Mouse (Mus musculus) heart, postnatal 0 days (tissue): ENCODE measurements around the gene Zscan2. TPM values are rescaled to one million over a fixed set of nuclear protein-coding genes. Genes with fewer than 3 reads are reported as not detected.

Experiments used
- ATAC-seq: fragments of 200-750 bp; cut with Nextera tagmentation; 2 replicates; pipeline ENCODE4 v1.8.0; 2017; ENCODE audit warnings: low read depth, moderate number of reproducible peaks, moderate library complexity; ENCODE audit not compliant: insufficient read depth
- DNase-seq: peaks from one replicate; pipeline ENCODE4 v3.0.0-alpha.2; 2016; ENCODE audit warnings: low spot score
- H3K27ac ChIP-seq: fragments of 300-500 bp; sonication (generic); 2 replicates; pipeline ENCODE4 v1.5.1; 2014; ENCODE audit warnings: low read depth, mild to moderate bottlenecking
- H3K27me3 ChIP-seq: fragments of 300-500 bp; sonication (generic); 2 replicates; pipeline ENCODE4 v1.6.1; 2014; ENCODE audit warnings: low read length, mixed read lengths; ENCODE audit not compliant: control insufficient read depth, insufficient read depth
- H3K36me3 ChIP-seq: fragments of 300-500 bp; sonication (generic); replicated peaks from 2 replicates; pipeline ENCODE4 v1.6.1; 2014; ENCODE audit warnings: low read length, mixed read lengths; ENCODE audit not compliant: control insufficient read depth, insufficient read depth
- H3K4me1 ChIP-seq: fragments of 300-500 bp; sonication (generic); 2 replicates; pipeline ENCODE4 v1.6.1; 2014; ENCODE audit warnings: antibody characterized with exemption; ENCODE audit not compliant: control insufficient read depth, insufficient read depth
- H3K4me2 ChIP-seq: fragments of 300-500 bp; sonication (generic); 2 replicates; pipeline ENCODE4 v1.6.1; 2014; ENCODE audit warnings: low read depth, mild to moderate bottlenecking, low read length, moderate library complexity
- H3K4me3 ChIP-seq: fragments of 300-500 bp; sonication (generic); 2 replicates; pipeline ENCODE4 v1.5.1; 2014; ENCODE audit warnings: low read depth, low read length
- H3K9ac ChIP-seq: fragments of 300-500 bp; sonication (generic); replicated peaks from 2 replicates; pipeline ENCODE4 v1.6.1; 2014; ENCODE audit warnings: low read depth, low read length, mixed read lengths
- H3K9me3 ChIP-seq: fragments of 300-500 bp; sonication (generic); replicated peaks from 2 replicates; pipeline ENCODE4 v1.6.1; 2016; ENCODE audit warnings: low read length; ENCODE audit not compliant: control insufficient read depth
- CTCF ChIP-seq: IDR thresholded peaks from 2 replicates; pipeline ENCODE4 v1.5.1; 2016; ENCODE audit warnings: antibody characterized with exemption, control low read depth, low read depth
- EP300 ChIP-seq: IDR thresholded peaks from 2 replicates; pipeline ENCODE4 v1.6.1; 2016; ENCODE audit warnings: antibody characterized with exemption, low read depth
- WGBS: fragments of 180-500 bp; shearing (Covaris S2); extraction: QIAGEN DNeasy Blood & Tissue Kit; methylation state at CpG from one replicate; pipeline ENCODE4 v1.1.7; 2014; 5-methylcytosine and 5-hydroxymethylcytosine counted together
- polyA plus RNA-seq: library from polyadenylated mRNA; unstranded; fragments of >200 nt; fragmentation: Nextera tagmentation; extraction: Ambion mirVana; gene quantifications from 2 replicates; pipeline ENCODE4 v1.2.1, GENCODE M21; 2015
- total RNA-seq: library from RNA; depleted of rRNA; stranded (reverse); fragments of >200 nt; gene quantifications from 2 replicates; pipeline ENCODE4 v1.2.3, GENCODE M21; 2014; ENCODE audit warnings: low replicate concordance; rRNA removed

Gene Zscan2
- total and polyA plus RNA-seq, 2 experiments from 2014 or later = 1.3 to 3.7 TPM

DNA sequence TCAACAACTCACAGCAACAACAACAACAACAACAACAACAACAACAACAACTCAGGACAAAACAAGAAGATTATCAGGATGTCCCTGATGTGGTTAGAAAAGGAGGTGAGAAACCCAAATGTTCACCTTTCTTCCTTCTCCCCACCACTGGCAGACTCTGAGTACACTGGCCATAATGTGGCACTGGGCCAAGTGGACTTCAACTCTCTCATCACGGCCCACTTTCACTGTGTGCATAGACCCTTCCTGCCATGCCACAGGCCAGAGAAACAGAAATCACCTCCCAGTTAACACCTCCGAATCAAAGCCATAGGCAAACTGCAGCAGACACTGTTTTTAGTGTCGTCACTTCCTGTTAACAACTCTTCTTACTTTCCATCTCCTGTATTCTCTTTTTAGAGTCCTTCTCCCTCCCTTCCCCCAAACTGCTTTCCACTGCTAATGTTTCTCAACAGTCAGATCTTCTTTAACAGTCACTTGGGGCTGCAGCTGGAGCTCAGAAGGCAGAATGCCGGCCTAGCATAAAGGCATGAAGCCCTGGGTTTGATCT, 57.3 kb downstream of the Zscan2 start:
- ATAC-seq (no peak), DNase-seq (no peak)
- 72% methylated on average over 4 of the region's 4 CpGs for WGBS
- no peak overlapping the region for H3K4me2 ChIP-seq
- TF ChIP-seq CTCF = no peak
- no peak for TF ChIP-seq EP300
- H3K4me1 ChIP-seq = no peaks in the 10 kb centered on the region
- no peak overlapping the region for H3K4me3 ChIP-seq
- H3K9me3 ChIP-seq = no peaks in the 10 kb centered on the region
- H3K9ac ChIP-seq = no peak overlapping the region
- H3K36me3 ChIP-seq = peaks cover 64% of the 10 kb centered on the region
- no peaks in the 10 kb centered on the region for H3K27me3 ChIP-seq
- H3K27ac ChIP-seq = no peak overlapping the region

DNA sequence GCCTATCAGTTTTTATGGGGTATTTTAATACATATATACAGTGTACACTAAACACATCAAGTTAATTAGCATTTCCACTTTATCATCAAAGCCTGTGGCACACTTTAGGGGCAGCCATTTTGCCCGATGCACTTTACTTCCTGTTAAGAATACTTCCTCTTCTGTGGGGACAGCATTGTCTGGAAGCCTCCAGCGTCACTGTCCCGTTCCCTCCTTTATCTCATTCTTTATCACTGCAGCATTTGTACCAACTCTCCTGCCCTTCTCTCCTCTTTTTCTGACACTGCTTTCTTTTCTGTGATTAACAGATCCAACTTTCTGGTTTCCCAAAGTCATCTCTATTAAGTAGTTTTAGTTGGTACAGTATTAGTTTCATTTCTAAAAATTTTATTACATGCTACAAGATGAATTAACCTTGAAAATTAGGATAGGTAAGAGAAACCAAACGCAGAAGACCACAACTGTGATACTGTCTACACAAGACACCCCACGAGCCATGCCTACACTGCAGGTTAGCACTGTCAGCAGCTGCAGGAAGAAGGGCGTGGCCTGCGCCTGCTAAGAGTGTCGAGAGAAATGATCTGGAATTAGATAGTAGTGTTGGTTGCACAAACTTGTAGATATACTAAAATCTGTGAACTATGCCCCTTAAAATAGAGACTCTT, 58.4 kb downstream of the Zscan2 start:
- no peak for DNase-seq
- Histone ChIP-seq H3K4me2 (no peak overlapping the region), H3K4me1 (no peaks in the 10 kb centered on the region), H3K27ac (no peak overlapping the region), H3K36me3 (peaks cover 55% of the 10 kb centered on the region), H3K27me3 (no peaks in the 10 kb centered on the region), H3K9me3 (no peaks in the 10 kb centered on the region), H3K4me3 (no peak overlapping the region), H3K9ac (no peak overlapping the region)
- no peak for ATAC-seq
- TF ChIP-seq EP300 = no peak
- no peak for TF ChIP-seq CTCF
- WGBS = 70% methylated on average over 8 of the region's 8 CpGs

- no peak overlapping the region for H3K27ac ChIP-seq
- H3K27me3 ChIP-seq = no peaks in the 10 kb centered on the region
- DNase-seq (no peak), ATAC-seq (no peak)
- TF ChIP-seq EP300 (no peak), CTCF (no peak)
- H3K36me3 ChIP-seq = peaks cover 55% of the 10 kb centered on the region
- no peaks in the 10 kb centered on the region for H3K4me1 ChIP-seq
- H3K9me3 ChIP-seq = no peaks in the 10 kb centered on the region
- no peak overlapping the region for H3K4me3 ChIP-seq
- no peak overlapping the region for H3K9ac ChIP-seq
- no peak overlapping the region for H3K4me2 ChIP-seq
- WGBS = 75% methylated on average over 5 of the region's 5 CpGs
These were observed 58.9 kb downstream of the Zscan2 start for GRCm38 (mm10) chr7:80919647-80920008.

GRCm38 (mm10) chr7:80923165-80923564, 62.4 kb downstream of the Zscan2 start:
- H3K9me3 ChIP-seq = no peaks in the 10 kb centered on the region
- peaks cover 60% of the 10 kb centered on the region for H3K36me3 ChIP-seq
- no peak overlapping the region for H3K27ac ChIP-seq
- TF ChIP-seq CTCF (no peak), EP300 (no peak)
- ATAC-seq = peak; percentile 95
- no peaks in the 10 kb centered on the region for H3K27me3 ChIP-seq
- peak; percentile 63 for DNase-seq
- H3K9ac ChIP-seq = no peak overlapping the region
- H3K4me2 ChIP-seq = no peak overlapping the region
- no peak overlapping the region for H3K4me3 ChIP-seq
- no peaks in the 10 kb centered on the region for H3K4me1 ChIP-seq
- WGBS = 44% methylated on average over 2 of the region's 2 CpGs

Other genes starting within 250 kb of the Zscan2 start
- 9.4 and 24.9 TPM in 2 replicates for gene Crtc3, start 172.0 kb upstream of the Zscan2 start, total RNA-seq
- gene Crtc3, start 172.0 kb upstream of the Zscan2 start, polyA plus RNA-seq = 10.5 and 11.4 TPM in 2 replicates
- gene Iqgap1, start 34.9 kb upstream of the Zscan2 start, total RNA-seq = 39.8 and 88.5 TPM in 2 replicates
- gene Iqgap1, start 34.9 kb upstream of the Zscan2 start, polyA plus RNA-seq = 22.6 and 23.6 TPM in 2 replicates
- 22.4 and 23.2 TPM in 2 replicates for gene Wdr73, start 40.3 kb downstream of the Zscan2 start, total RNA-seq
- gene Wdr73, start 40.3 kb downstream of the Zscan2 start, polyA plus RNA-seq = 11.4 and 12.4 TPM in 2 replicates
- 5.5 and 17.6 TPM in 2 replicates for gene Nmb, start 44.2 kb downstream of the Zscan2 start, total RNA-seq
- gene Nmb, start 44.2 kb downstream of the Zscan2 start, polyA plus RNA-seq = 4.2 and 4.4 TPM in 2 replicates
- 79.2 and 118 TPM in 2 replicates for gene Sec11a, start 86.9 kb downstream of the Zscan2 start, total RNA-seq
- 104 and 110 TPM in 2 replicates for gene Sec11a, start 86.9 kb downstream of the Zscan2 start, polyA plus RNA-seq
- gene Zfp592, start 132.8 kb downstream of the Zscan2 start, total RNA-seq = 23.7 and 37.0 TPM in 2 replicates
- gene Zfp592, start 132.8 kb downstream of the Zscan2 start, polyA plus RNA-seq = 3.9 and 4.1 TPM in 2 replicates
- 42.9 and 70.8 TPM in 2 replicates for gene Alpk3, start 196.7 kb downstream of the Zscan2 start, total RNA-seq
- 18.3 and 19.1 TPM in 2 replicates for gene Alpk3, start 196.7 kb downstream of the Zscan2 start, polyA plus RNA-seq